Mouse (Mus musculus) intestine, postnatal 0 days (tissue): ENCODE results near the gene Nmnat3. TPM values are rescaled to one million over a fixed set of nuclear protein-coding genes. Genes with fewer than 3 reads are reported as not detected.

Source experiments
- ATAC-seq: fragments of 200-750 bp; cut with Nextera tagmentation; 2 replicates; pipeline ENCODE4 v1.8.0; 2017; ENCODE audit warnings: mild to moderate bottlenecking, moderate TSS enrichment, moderate library complexity
- H3K27ac ChIP-seq: fragments of 300-500 bp; sonication (generic); 2 replicates; pipeline ENCODE4 v1.5.1; 2014; ENCODE audit warnings: mild to moderate bottlenecking, low read depth, low read length, moderate library complexity
- H3K27me3 ChIP-seq: fragments of 300-500 bp; sonication (generic); replicated peaks from 2 replicates; pipeline ENCODE4 v1.6.1; 2014; ENCODE audit warnings: low read length, mixed read lengths; ENCODE audit not compliant: control insufficient read depth, insufficient read depth
- H3K36me3 ChIP-seq: fragments of 300-500 bp; sonication (generic); 2 replicates; pipeline ENCODE4 v1.6.1; 2014; ENCODE audit warnings: mild to moderate bottlenecking, moderate library complexity; ENCODE audit not compliant: control insufficient read depth, insufficient read depth
- H3K4me1 ChIP-seq: fragments of 300-500 bp; sonication (generic); replicated peaks from 2 replicates; pipeline ENCODE4 v1.6.1; 2014; ENCODE audit warnings: antibody characterized with exemption, low read length, mixed read lengths; ENCODE audit not compliant: control insufficient read depth, insufficient read depth
- H3K4me2 ChIP-seq: fragments of 300-500 bp; sonication (generic); replicated peaks from 2 replicates; pipeline ENCODE4 v1.6.1; 2014; ENCODE audit warnings: low read depth, mild to moderate bottlenecking, moderate library complexity
- H3K4me3 ChIP-seq: fragments of 300-500 bp; sonication (generic); 2 replicates; pipeline ENCODE4 v1.5.1; 2014; ENCODE audit warnings: low read depth, low read length
- H3K9ac ChIP-seq: fragments of 300-500 bp; sonication (generic); 2 replicates; pipeline ENCODE4 v1.6.1; 2014; ENCODE audit warnings: mild to moderate bottlenecking, low read depth, low read length
- H3K9me3 ChIP-seq: fragments of 300-500 bp; sonication (generic); 2 replicates; pipeline ENCODE4 v1.6.1; 2016; ENCODE audit warnings: mixed run types; ENCODE audit not compliant: control insufficient read depth
- CTCF ChIP-seq: sonication (generic); IDR thresholded peaks from 2 replicates; pipeline ENCODE4 v1.5.1; 2016; ENCODE audit warnings: low read depth, mild to moderate bottlenecking, control low read depth, antibody characterized with exemption, moderate library complexity
- WGBS: fragments of 180-500 bp; shearing (Covaris S2); extraction: QIAGEN DNeasy Blood & Tissue Kit; methylation state at CpG from one replicate; pipeline ENCODE4 v1.1.7; 2014; 5-methylcytosine and 5-hydroxymethylcytosine counted together
- polyA plus RNA-seq: library from polyadenylated mRNA; unstranded; fragments of >200 nt; fragmentation: Nextera tagmentation; extraction: Ambion mirVana; gene quantifications from 2 replicates; pipeline ENCODE4 v1.2.1, GENCODE M21; 2015

The Nmnat3 gene
- polyA plus RNA-seq, 1 experiment from 2014 or later: 17.3 TPM

GRCm38 (mm10) chr9:98433021-98433420 lies 145.8 kb downstream of the Nmnat3 start:
- H3K36me3 ChIP-seq: no peaks in the 10 kb centered on the region
- no peak overlapping the region for H3K4me2 ChIP-seq
- no peaks in the 10 kb centered on the region for H3K27me3 ChIP-seq
- ATAC-seq: peak; percentile 84
- H3K27ac ChIP-seq: no peak overlapping the region
- no peaks in the 10 kb centered on the region for H3K9me3 ChIP-seq
- H3K4me3 ChIP-seq: no peak overlapping the region
- 27% methylated on average over 2 of the region's 2 CpGs for WGBS
- TF ChIP-seq CTCF: no peak
- no peak overlapping the region for H3K9ac ChIP-seq
- peaks cover 12% of the 10 kb centered on the region; the same call in 1 of the 2 replicates for H3K4me1 ChIP-seq

GRCm38 (mm10) chr9:98433956-98434588 lies 146.8 kb downstream of the Nmnat3 start:
- no peaks in the 10 kb centered on the region for H3K27me3 ChIP-seq
- WGBS: 40% methylated on average over 4 of the region's 4 CpGs
- no peaks in the 10 kb centered on the region for H3K36me3 ChIP-seq
- H3K4me2 ChIP-seq: no peak overlapping the region
- H3K9me3 ChIP-seq: no peaks in the 10 kb centered on the region
- ATAC-seq: no peak
- TF ChIP-seq CTCF: no peak
- H3K4me1 ChIP-seq: peaks cover 9% of the 10 kb centered on the region; the same call in 1 of the 2 replicates
- H3K27ac ChIP-seq: no peak overlapping the region
- H3K9ac ChIP-seq: no peak overlapping the region
- no peak overlapping the region for H3K4me3 ChIP-seq

- Histone ChIP-seq H3K27me3 (no peaks in the 10 kb centered on the region), H3K4me1 (no peaks in the 10 kb centered on the region), H3K9me3 (no peaks in the 10 kb centered on the region), H3K9ac (no peak overlapping the region), H3K36me3 (no peaks in the 10 kb centered on the region), H3K4me3 (no peak overlapping the region), H3K27ac (no peak overlapping the region), H3K4me2 (no peak overlapping the region)
- WGBS: 81% methylated on average over 4 of the region's 4 CpGs
- TF ChIP-seq CTCF: no peak
- no peak for ATAC-seq
Observed at GRCm38 (mm10) chr9:98437819-98438218, 150.6 kb downstream of the Nmnat3 start.

GRCm38 (mm10) chr9:98439091-98439490 lies 151.9 kb downstream of the Nmnat3 start:
- H3K36me3 ChIP-seq: no peaks in the 10 kb centered on the region
- no peaks in the 10 kb centered on the region for H3K9me3 ChIP-seq
- H3K27ac ChIP-seq: no peak overlapping the region
- no peak for ATAC-seq
- no peak overlapping the region for H3K4me2 ChIP-seq
- H3K9ac ChIP-seq: no peak overlapping the region
- H3K4me3 ChIP-seq: no peak overlapping the region
- no peaks in the 10 kb centered on the region for H3K27me3 ChIP-seq
- peaks cover under 1% of the 10 kb centered on the region; the same call in 1 of the 2 replicates for H3K4me1 ChIP-seq
- 83% methylated on average over 3 of the region's 3 CpGs for WGBS
- no peak for TF ChIP-seq CTCF

- no peak overlapping the region for H3K4me3 ChIP-seq
- TF ChIP-seq CTCF: peak; percentile 94
- no peaks in the 10 kb centered on the region for H3K9me3 ChIP-seq
- no peak; the same call in 1 of the 2 replicates for ATAC-seq
- H3K36me3 ChIP-seq: 0 out of 2 replicates have a peak, but pooled peaks cover 4% of the 10 kb centered on the region
- peaks cover 10% of the 10 kb centered on the region; the same call in 1 of the 2 replicates for H3K4me1 ChIP-seq
- H3K4me2 ChIP-seq: no peak overlapping the region
- 52% methylated on average over 5 of the region's 5 CpGs for WGBS
- H3K27me3 ChIP-seq: no peaks in the 10 kb centered on the region
- H3K9ac ChIP-seq: no peak overlapping the region
- no peak overlapping the region for H3K27ac ChIP-seq
Observed at GRCm38 (mm10) chr9:98442638-98443037, 155.4 kb downstream of the Nmnat3 start.

- Histone ChIP-seq H3K36me3 (0 out of 2 replicates have a peak, but pooled peaks cover 4% of the 10 kb centered on the region), H3K4me2 (no peak overlapping the region; the same call in 1 of the 2 replicates), H3K9ac (no peak overlapping the region), H3K27ac (peak overlapping the region; percentile 46), H3K9me3 (no peaks in the 10 kb centered on the region), H3K27me3 (no peaks in the 10 kb centered on the region), H3K4me3 (no peak overlapping the region), H3K4me1 (peaks cover 10% of the 10 kb centered on the region; the same call in 1 of the 2 replicates)
- ATAC-seq: peak; percentile 22; the same call in 1 of the 2 replicates
- whole genome bisulfite sequencing: 60% methylated on average over 9 of the region's 9 CpGs
- TF ChIP-seq CTCF: no peak
Observed at GRCm38 (mm10) chr9:98445359-98446149, 158.3 kb downstream of the Nmnat3 start.
